Mouse (Mus musculus): ENCODE data around the gene 1700019N19Rik. TPM values are rescaled to one million over a fixed set of nuclear protein-coding genes. Genes with fewer than 3 reads are reported as not detected.

1700019N19Rik gene
- polyA plus RNA-seq, 1 experiment from 2014 or later: not detected

GRCm38 (mm10) chr19:58830182-58830581 is 35.9 kb upstream of the 1700019N19Rik start:
- WGBS: 93% methylated on average over 7 of the region's 7 CpGs
- DNase-seq (ENCODE audit: low spot score) (no peak), ATAC-seq (ENCODE audit: low FRiP score) (no peak)
- H3K9ac ChIP-seq: no peak overlapping the region
- H3K27me3 ChIP-seq (ENCODE audit: control insufficient read depth, insufficient read depth, low read length): no peaks in the 10 kb centered on the region
- H3K4me1 ChIP-seq (replicated peaks; ENCODE audit: control insufficient read depth, insufficient read depth, low read length): peaks cover 29% of the 10 kb centered on the region
- H3K9me3 ChIP-seq (ENCODE audit: control insufficient read depth, low read length): no peaks in the 10 kb centered on the region
- peak overlapping the region; percentile 52; the same call in 1 of the 2 replicates for H3K27ac ChIP-seq
- H3K36me3 ChIP-seq (replicated peaks; ENCODE audit: control insufficient read depth, insufficient read depth): peaks cover 6% of the 10 kb centered on the region; the same call in 1 of the 2 replicates
- H3K4me3 ChIP-seq (replicated peaks; ENCODE audit: low read length): no peak overlapping the region
- no peak overlapping the region for H3K4me2 ChIP-seq (replicated peaks)

GRCm38 (mm10) chr19:58829575-58829974 is 35.3 kb upstream of the 1700019N19Rik start:
- 52% methylated on average over 5 of the region's 5 CpGs for WGBS

GRCm38 (mm10) chr19:58827656-58828055 is 33.4 kb upstream of the 1700019N19Rik start:
- Histone ChIP-seq H3K27me3 (ENCODE audit: control insufficient read depth, insufficient read depth, low read length) (no peaks in the 10 kb centered on the region), H3K9me3 (ENCODE audit: control insufficient read depth, low read length) (no peaks in the 10 kb centered on the region), H3K9ac (no peak overlapping the region), H3K4me2 (replicated peaks) (no peak overlapping the region), H3K36me3 (replicated peaks; ENCODE audit: control insufficient read depth, insufficient read depth) (peaks cover 18% of the 10 kb centered on the region), H3K4me1 (replicated peaks; ENCODE audit: control insufficient read depth, insufficient read depth, low read length) (peaks cover 24% of the 10 kb centered on the region), H3K27ac (no peak overlapping the region), H3K4me3 (replicated peaks; ENCODE audit: low read length) (no peak overlapping the region)
- 64% methylated on average over 7 of the region's 7 CpGs for WGBS
- DNase-seq (ENCODE audit: low spot score) (no peak), ATAC-seq (ENCODE audit: low FRiP score) (no peak)

More at GRCm38 (mm10) chr19:58829575-58829974, 35.3 kb upstream of the 1700019N19Rik start:
- Histone ChIP-seq H3K36me3 (replicated peaks; ENCODE audit: control insufficient read depth, insufficient read depth) (peaks cover 12% of the 10 kb centered on the region), H3K9ac (no peak overlapping the region), H3K4me3 (replicated peaks; ENCODE audit: low read length) (no peak overlapping the region), H3K9me3 (ENCODE audit: control insufficient read depth, low read length) (no peaks in the 10 kb centered on the region), H3K27ac (peak overlapping the region; percentile 52), H3K4me2 (replicated peaks) (no peak overlapping the region), H3K27me3 (ENCODE audit: control insufficient read depth, insufficient read depth, low read length) (no peaks in the 10 kb centered on the region), H3K4me1 (replicated peaks; ENCODE audit: control insufficient read depth, insufficient read depth, low read length) (peaks cover 29% of the 10 kb centered on the region)
- DNase-seq (ENCODE audit: low spot score) (peak; percentile 66), ATAC-seq (ENCODE audit: low FRiP score) (peak; percentile 62)

GRCm38 (mm10) chr19:58824316-58824715 is 30.1 kb upstream of the 1700019N19Rik start:
- 89% methylated on average over 1 of the region's 1 CpGs for WGBS
- ATAC-seq (ENCODE audit: low FRiP score): no peak

GRCm38 (mm10) chr19:58823301-58823700 is 29.0 kb upstream of the 1700019N19Rik start:
- H3K4me3 ChIP-seq (replicated peaks; ENCODE audit: low read length): no peak overlapping the region
- H3K36me3 ChIP-seq (replicated peaks; ENCODE audit: control insufficient read depth, insufficient read depth): peaks cover 38% of the 10 kb centered on the region
- no peak overlapping the region for H3K9ac ChIP-seq
- no peak for DNase-seq (ENCODE audit: low spot score)
- H3K27me3 ChIP-seq (ENCODE audit: control insufficient read depth, insufficient read depth, low read length): no peaks in the 10 kb centered on the region
- WGBS: 86% methylated on average over 3 of the region's 3 CpGs
- H3K9me3 ChIP-seq (ENCODE audit: control insufficient read depth, low read length): no peaks in the 10 kb centered on the region
- H3K4me2 ChIP-seq (replicated peaks): no peak overlapping the region
- ATAC-seq (ENCODE audit: low FRiP score): no peak
- peaks cover 7% of the 10 kb centered on the region; the same call in 1 of the 2 replicates for H3K4me1 ChIP-seq (replicated peaks; ENCODE audit: control insufficient read depth, insufficient read depth, low read length)
- H3K27ac ChIP-seq: no peak overlapping the region

More at GRCm38 (mm10) chr19:58824316-58824715, 30.1 kb upstream of the 1700019N19Rik start:
- H3K27ac ChIP-seq: no peak overlapping the region
- H3K9ac ChIP-seq: no peak overlapping the region
- H3K9me3 ChIP-seq (ENCODE audit: control insufficient read depth, low read length): no peaks in the 10 kb centered on the region
- H3K36me3 ChIP-seq (replicated peaks; ENCODE audit: control insufficient read depth, insufficient read depth): peaks cover 38% of the 10 kb centered on the region
- no peak overlapping the region for H3K4me2 ChIP-seq (replicated peaks)
- DNase-seq (ENCODE audit: low spot score): no peak
- H3K27me3 ChIP-seq (ENCODE audit: control insufficient read depth, insufficient read depth, low read length): no peaks in the 10 kb centered on the region
- peaks cover 11% of the 10 kb centered on the region; the same call in 1 of the 2 replicates for H3K4me1 ChIP-seq (replicated peaks; ENCODE audit: control insufficient read depth, insufficient read depth, low read length)
- H3K4me3 ChIP-seq (replicated peaks; ENCODE audit: low read length): no peak overlapping the region

- no peak overlapping the region; the same call in 1 of the 2 replicates for H3K27ac ChIP-seq
- DNase-seq (ENCODE audit: low spot score) (no peak), ATAC-seq (ENCODE audit: low FRiP score) (peak; percentile 37; the same call in 1 of the 2 replicates)
- no peak overlapping the region for H3K9ac ChIP-seq
- no peaks in the 10 kb centered on the region for H3K27me3 ChIP-seq (ENCODE audit: control insufficient read depth, insufficient read depth, low read length)
- no peak overlapping the region for H3K4me2 ChIP-seq (replicated peaks)
- peaks cover 7% of the 10 kb centered on the region; the same call in 1 of the 2 replicates for H3K4me1 ChIP-seq (replicated peaks; ENCODE audit: control insufficient read depth, insufficient read depth, low read length)
- H3K36me3 ChIP-seq (replicated peaks; ENCODE audit: control insufficient read depth, insufficient read depth): peaks cover 38% of the 10 kb centered on the region
- no peak overlapping the region for H3K4me3 ChIP-seq (replicated peaks; ENCODE audit: low read length)
- H3K9me3 ChIP-seq (ENCODE audit: control insufficient read depth, low read length): no peaks in the 10 kb centered on the region
- whole genome bisulfite sequencing: 50% methylated on average over 20 of the region's 20 CpGs
These were observed 28.4 kb upstream of the 1700019N19Rik start for GRCm38 (mm10) chr19:58822454-58823200.

GRCm38 (mm10) chr19:58818571-58819415 is 24.5 kb upstream of the 1700019N19Rik start:
- Histone ChIP-seq H3K4me2 (replicated peaks) (no peak overlapping the region), H3K9ac (no peak overlapping the region), H3K27me3 (ENCODE audit: control insufficient read depth, insufficient read depth, low read length) (no peaks in the 10 kb centered on the region), H3K36me3 (replicated peaks; ENCODE audit: control insufficient read depth, insufficient read depth) (peaks cover 20% of the 10 kb centered on the region; the same call in 1 of the 2 replicates), H3K4me3 (replicated peaks; ENCODE audit: low read length) (no peak overlapping the region), H3K27ac (no peak overlapping the region), H3K9me3 (ENCODE audit: control insufficient read depth, low read length) (no peaks in the 10 kb centered on the region), H3K4me1 (replicated peaks; ENCODE audit: control insufficient read depth, insufficient read depth, low read length) (peaks cover 7% of the 10 kb centered on the region; the same call in 1 of the 2 replicates)
- ATAC-seq (ENCODE audit: low FRiP score) (no peak), DNase-seq (ENCODE audit: low spot score) (no peak)
- WGBS: 82% methylated on average over 14 of the region's 14 CpGs

GRCm38 (mm10) chr19:58817398-58817797 is 23.1 kb upstream of the 1700019N19Rik start:
- no peak overlapping the region for H3K27ac ChIP-seq
- no peak overlapping the region for H3K4me3 ChIP-seq (replicated peaks; ENCODE audit: low read length)
- no peak overlapping the region for H3K4me2 ChIP-seq (replicated peaks)
- WGBS: 83% methylated on average over 11 of the region's 11 CpGs
- no peak overlapping the region for H3K9ac ChIP-seq
- DNase-seq (ENCODE audit: low spot score) (no peak), ATAC-seq (ENCODE audit: low FRiP score) (no peak)
- H3K27me3 ChIP-seq (ENCODE audit: control insufficient read depth, insufficient read depth, low read length): no peaks in the 10 kb centered on the region
- peaks cover 20% of the 10 kb centered on the region; the same call in 1 of the 2 replicates for H3K36me3 ChIP-seq (replicated peaks; ENCODE audit: control insufficient read depth, insufficient read depth)
- no peaks in the 10 kb centered on the region for H3K9me3 ChIP-seq (ENCODE audit: control insufficient read depth, low read length)
- peaks cover 3% of the 10 kb centered on the region; the same call in 1 of the 2 replicates for H3K4me1 ChIP-seq (replicated peaks; ENCODE audit: control insufficient read depth, insufficient read depth, low read length)
